Mouse (Mus musculus) left cerebral cortex, postnatal 14 days (tissue): ENCODE measurements around the gene Wasf3. TPM values are rescaled to one million over a fixed set of nuclear protein-coding genes. Genes with fewer than 3 reads are reported as not detected.
"Not testable (repeated sequence)": the region's sequence is repeated elsewhere in the genome, so short reads cannot be mapped to it uniquely, and the experiment has no call there.

Experiments used
- DNase-seq, 2 experiments: peaks; one replicate each; pipeline ENCODE4 v3.0.0; 2021 to 2022; ENCODE audit warnings: low spot score in 2 of 2, mixed read lengths in 1 of 2
- intact Hi-C: fragments of 180-260 bp; cut with DNase I; formaldehyde crosslinking; loops from one replicate; pipeline ENCODE4 v1.15.1; 2025
- total RNA-seq, 2 experiments: library from RNA; stranded (reverse); gene quantifications; 2 replicates each; pipeline ENCODE4 v1.2.3; 2021

The Wasf3 gene
- total RNA-seq, 2 experiments from 2014 or later: 82.5 to 90.7 TPM

GRCm38 (mm10) chr5:146394563-146394962 lies 9.8 kb downstream of the Wasf3 start:
- intact Hi-C loops: no loop called here
- DNase-seq: no peak

GRCm38 (mm10) chr5:146397253-146397652 lies 12.5 kb downstream of the Wasf3 start:
- DNase-seq: no peak
- intact Hi-C loops: no loop called here

GRCm38 (mm10) chr5:146398386-146399115 lies 13.8 kb downstream of the Wasf3 start:
- intact Hi-C loops: no loop called here
- DNase-seq: no peak

- DNase-seq, intact Hi-C loops: not testable (repeated sequence)
These were observed 16.2 kb downstream of the Wasf3 start for GRCm38 (mm10) chr5:146401012-146401411.

- no peak for DNase-seq
- intact Hi-C loops: no loop called here
These were observed 17.5 kb downstream of the Wasf3 start for GRCm38 (mm10) chr5:146402311-146402710.

GRCm38 (mm10) chr5:146403923-146404322 lies 19.1 kb downstream of the Wasf3 start:
- DNase-seq: no peak
- intact Hi-C loops: no loop called here

GRCm38 (mm10) chr5:146406133-146406532 lies 21.3 kb downstream of the Wasf3 start:
- intact Hi-C loops: no loop called here
- DNase-seq: no peak

- DNase-seq: no peak
- intact Hi-C loops: no loop called here
These were observed 23.0 kb downstream of the Wasf3 start for GRCm38 (mm10) chr5:146407791-146408190.

GRCm38 (mm10) chr5:146408604-146409003 lies 23.8 kb downstream of the Wasf3 start:
- intact Hi-C loops: no loop called here
- no peak for DNase-seq

GRCm38 (mm10) chr5:146410821-146411220 lies 26.0 kb downstream of the Wasf3 start:
- intact Hi-C loops: no loop called here
- DNase-seq: no peak

- intact Hi-C loops: no loop called here
These were observed 28.1 kb downstream of the Wasf3 start for GRCm38 (mm10) chr5:146412743-146413430.

GRCm38 (mm10) chr5:146414611-146415010 lies 29.8 kb downstream of the Wasf3 start:
- intact Hi-C loops: no loop called here
- no peak for DNase-seq

More at GRCm38 (mm10) chr5:146412743-146413430, 28.1 kb downstream of the Wasf3 start:
- DNase-seq: peak; percentile 70 to 83

GRCm38 (mm10) chr5:146415218-146415617 lies 30.4 kb downstream of the Wasf3 start:
- peak; percentile 25 to 65 for DNase-seq

GRCm38 (mm10) chr5:146416331-146417110 lies 31.7 kb downstream of the Wasf3 start:
- no peak for DNase-seq
- intact Hi-C loops: no loop called here

More at GRCm38 (mm10) chr5:146415218-146415617, 30.4 kb downstream of the Wasf3 start:
- intact Hi-C loops: no loop called here

GRCm38 (mm10) chr5:146418092-146418491 lies 33.3 kb downstream of the Wasf3 start:
- DNase-seq: no peak
- intact Hi-C loops: no loop called here

GRCm38 (mm10) chr5:146420081-146420480 lies 35.3 kb downstream of the Wasf3 start:
- DNase-seq: no peak
- intact Hi-C loops: no loop called here

- intact Hi-C loops: loop anchor here (5.0 kb wide), 1 partner anchor 78 kb away; no protein-coding TSS in a partner anchor
- peak; percentile 59 to 74 for DNase-seq
These were observed 40.0 kb downstream of the Wasf3 start for GRCm38 (mm10) chr5:146424711-146425326.

GRCm38 (mm10) chr5:146425656-146426055 lies 40.9 kb downstream of the Wasf3 start:
- no peak for DNase-seq
- intact Hi-C loops: loop anchor here (5.0 kb wide), 1 partner anchor 78 kb away; no protein-coding TSS in a partner anchor

- peak in 1 of 2 experiments; percentile 54 for DNase-seq
- intact Hi-C loops: loop anchor here (5.0 kb wide), 1 partner anchor 81 kb away; no protein-coding TSS in a partner anchor
These were observed 43.3 kb downstream of the Wasf3 start for GRCm38 (mm10) chr5:146428109-146428508.
